Mouse (Mus musculus) spleen, adult 2 months (tissue): ENCODE results near the gene Ccdc57.

Experiments
- CTCF ChIP-seq: fragments of 200-500 bp; IDR thresholded peaks from 2 replicates; pipeline ENCODE4 v1.5.1; 2011; ENCODE audit warnings: mild to moderate bottlenecking, inconsistent platforms; ENCODE audit not compliant: insufficient read depth, insufficient read length, insufficient replicate concordance; ENCODE audit errors: extremely low read depth
- POLR2A ChIP-seq: fragments of 200-500 bp; IDR thresholded peaks from 2 replicates; pipeline ENCODE4 v1.6.1; 2011; ENCODE audit warnings: low read depth, low read length, inconsistent platforms

DNA sequence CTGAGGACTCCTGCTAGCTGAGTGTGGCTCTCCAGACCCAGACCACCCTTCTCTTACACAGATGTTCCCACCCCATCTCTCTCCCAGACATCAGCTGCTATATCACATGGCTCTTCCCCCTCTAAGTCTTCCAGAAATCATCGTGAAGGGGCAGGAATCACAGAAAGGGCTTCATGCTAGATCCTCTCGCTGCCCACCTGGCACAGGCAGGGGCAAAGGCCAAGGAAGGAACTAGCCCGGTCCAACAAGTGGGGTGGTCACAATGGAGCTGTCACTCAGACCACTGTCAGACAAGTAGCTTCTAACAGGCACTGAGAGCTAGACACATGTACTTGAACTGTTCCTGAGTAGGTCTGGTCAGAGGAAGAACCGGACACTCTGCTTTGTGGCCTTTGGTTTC lies 104.3 kb downstream of the Ccdc57 start:
- TF ChIP-seq CTCF (no peak), POLR2A (no peak)
